Mouse (Mus musculus) embryonic stem cell, embryonic (primary cell): Measurements from ENCODE around the gene Plcd4.

Experiments
- CTCF ChIA-PET, 4 experiments: fragments of 300-600 bp in 2 of 4; fragments of 350-600 bp in 2 of 4; sonication (Branson Sonifier 250); formaldehyde crosslinking; loops; one replicate each; lab custom pipeline; 2022; ENCODE audit warnings: inconsistent platforms in 2 of 4; lab: Charles Lee
- POLR2A ChIA-PET, 4 experiments: fragments of 300-600 bp in 2 of 4; fragments of 350-600 bp in 2 of 4; sonication (Branson Sonifier 250); formaldehyde crosslinking; loops; one replicate each; lab custom pipeline; 2022; ENCODE audit warnings: antibody characterized with exemption in 4 of 4, inconsistent platforms in 1 of 4; lab: Charles Lee

Gene Plcd4

DNA sequence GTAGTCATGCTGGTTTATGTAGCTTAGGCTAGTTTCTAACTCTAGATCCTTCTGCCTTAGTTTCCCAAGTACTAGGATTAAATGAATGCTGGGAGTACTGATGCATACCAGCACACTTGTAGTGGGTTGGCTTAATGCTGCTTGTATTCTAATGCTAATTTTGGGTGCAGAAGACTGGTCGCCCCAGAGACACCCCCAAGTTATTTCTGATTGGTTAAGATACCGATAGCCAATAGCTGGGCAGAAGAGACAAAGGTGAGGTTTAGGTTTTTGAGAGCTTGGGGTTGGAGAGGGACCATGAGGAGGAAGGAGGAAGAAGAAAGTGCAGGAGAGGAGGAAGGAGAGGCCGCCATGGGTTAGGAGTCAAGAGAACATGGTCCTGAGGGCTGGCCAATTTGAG lies 39.9 kb downstream of the Plcd4 start:
- POLR2A ChIA-PET, result interaction anchor here in 3 of 4 experiments (0.5 to 2.4 kb wide), 7 partner anchors 9 to 132 kb away, joined by 3 to 13 read pairs (median 5); partner anchors contain the start of genes Rnf25 (in 2 of the 3) and Stk36 (in 2 of the 3)
- CTCF ChIA-PET, result interaction anchor here in 1 of 4 experiments (0.6 kb wide), 1 partner anchor 11 kb away, joined by 3 read pairs; no protein-coding TSS in a partner anchor

DNA sequence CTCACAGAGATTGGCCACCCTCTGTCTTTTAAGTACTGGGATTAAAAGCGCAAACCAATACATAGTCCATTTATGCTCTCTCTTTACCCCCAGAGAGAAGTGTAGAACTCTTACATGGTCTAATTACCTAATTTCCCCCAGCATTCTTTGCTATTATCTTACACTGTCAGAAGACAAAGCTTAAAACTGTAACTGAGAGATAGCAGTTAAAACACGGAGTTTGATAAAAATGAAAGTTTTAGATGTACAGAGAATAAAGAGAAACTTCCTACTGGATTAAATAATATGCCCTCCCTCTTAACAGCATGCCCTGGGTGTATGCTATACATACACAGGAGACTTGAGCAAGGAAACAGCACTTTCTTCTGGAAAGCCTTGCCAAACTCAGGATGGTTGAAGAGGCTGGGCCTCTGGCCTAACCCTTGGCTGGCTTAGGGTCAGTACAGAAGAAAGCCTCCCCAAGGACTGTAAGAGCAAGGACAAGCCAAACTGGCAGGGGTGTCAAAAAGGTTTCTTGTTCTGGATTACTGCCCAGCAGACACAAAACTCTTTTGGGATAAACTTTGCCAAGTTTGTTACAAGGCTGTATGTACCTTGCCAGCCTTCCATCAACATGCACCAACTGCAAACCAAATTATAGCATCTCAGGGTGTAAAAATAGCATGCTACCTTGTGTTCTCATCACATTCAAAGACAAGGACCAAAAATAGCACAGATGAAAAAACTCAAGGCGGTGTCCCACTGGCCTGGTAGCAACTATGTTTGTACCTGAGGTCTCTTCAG lies 42.1 kb downstream of the Plcd4 start:
- CTCF ChIA-PET, result no interaction called here
- POLR2A ChIA-PET, result interaction anchor here in 2 of 4 experiments (0.6 to 2.1 kb wide), 6 partner anchors 14 to 310 kb away, joined by 3 to 10 read pairs (median 3); partner anchors contain the start of genes Rnf25 (in 1 of the 2) and Stk36 (in 1 of the 2)

DNA sequence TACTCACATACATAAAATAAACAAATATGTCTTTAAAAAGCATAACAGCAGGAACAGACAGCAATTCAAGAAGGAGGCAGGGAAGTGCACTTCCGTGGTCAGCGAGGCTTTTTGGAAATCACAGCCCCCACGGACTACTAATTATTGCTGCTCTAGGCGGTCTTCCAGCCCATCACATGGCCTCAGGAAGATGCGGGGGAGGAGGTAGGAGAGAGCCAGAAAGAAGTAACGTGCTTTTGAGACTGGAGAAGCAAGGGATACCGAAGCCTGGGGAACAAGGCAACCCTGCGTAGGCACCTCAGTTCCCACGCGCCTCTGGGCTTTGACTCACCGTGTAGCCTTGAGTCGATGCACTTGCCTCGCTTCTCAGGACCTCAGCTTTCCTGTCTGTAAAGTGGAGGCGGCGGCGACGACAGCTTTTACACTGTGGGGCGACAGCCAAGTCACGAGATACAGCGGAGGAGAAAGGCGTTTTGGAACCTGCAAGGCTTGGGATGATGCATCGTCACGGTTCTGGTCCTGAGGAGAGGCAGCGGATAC lies 44.6 kb downstream of the Plcd4 start:
- ChIA-PET CTCF (interaction anchor here in 3 of 4 experiments (0.5 to 1.9 kb wide), 6 partner anchors 14 to 382 kb away, joined by 3 to 6 read pairs (median 4); partner anchors contain the start of genes Rnf25 (in 1 of the 3) and Stk36 (in 1 of the 3)), POLR2A (interaction anchor here (0.6 to 5.4 kb wide), 22 partner anchors 9 to 730 kb away, joined by 3 to 55 read pairs (median 6); partner anchors contain the start of genes Rnf25 (in 4 of the 4), Stk36 (in 4 of the 4), Aamp (in 1 of the 4) and Cnot9 (in 1 of the 4))

DNA sequence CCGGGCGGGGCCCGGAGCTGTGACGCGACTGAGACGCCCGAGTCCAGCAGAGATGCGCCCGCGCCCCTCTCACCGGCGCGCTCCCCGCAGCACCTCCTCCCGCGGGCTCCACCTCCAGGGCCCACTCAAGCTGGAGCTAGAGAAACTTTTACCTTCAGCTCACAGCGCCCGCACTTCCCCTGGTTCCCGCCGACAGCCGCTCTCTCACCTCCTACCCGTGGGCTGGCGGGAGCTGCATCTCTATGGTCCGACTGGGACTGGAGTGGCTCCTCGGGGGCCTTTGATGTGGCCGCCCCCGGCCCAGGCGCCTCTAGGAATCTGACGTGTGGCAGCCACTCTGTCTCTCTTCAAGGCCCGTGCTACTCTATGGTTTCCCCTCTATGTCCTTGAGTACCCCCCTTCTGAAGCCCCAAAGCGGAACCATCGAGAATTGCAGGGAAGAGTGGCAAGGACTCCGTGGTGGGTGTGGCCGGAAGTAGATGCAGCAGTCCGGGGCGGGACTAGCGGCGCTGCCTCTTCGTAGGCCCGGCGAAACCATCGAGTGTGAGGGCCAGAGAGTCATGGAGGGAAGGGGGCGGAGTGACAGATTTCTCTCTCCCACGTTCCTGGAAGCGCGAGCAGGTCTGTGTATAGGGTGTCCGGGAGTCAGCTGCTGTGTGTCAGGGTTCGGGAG lies 45.2 kb downstream of the Plcd4 start, which contains the start of the genes Zfp142 and Bcs1l:
Zfp142 (minus strand) TSS at position 474 of the 673 bp plus-strand sequence.
Bcs1l (plus strand) TSS at position 517 of the 673 bp plus-strand sequence.
- CTCF ChIA-PET, result interaction anchor here in 3 of 4 experiments (0.6 to 1.9 kb wide), 6 partner anchors 13 to 383 kb away, joined by 3 to 11 read pairs (median 6); partner anchors contain the start of genes Rnf25 (in 1 of the 3) and Stk36 (in 1 of the 3)

DNA sequence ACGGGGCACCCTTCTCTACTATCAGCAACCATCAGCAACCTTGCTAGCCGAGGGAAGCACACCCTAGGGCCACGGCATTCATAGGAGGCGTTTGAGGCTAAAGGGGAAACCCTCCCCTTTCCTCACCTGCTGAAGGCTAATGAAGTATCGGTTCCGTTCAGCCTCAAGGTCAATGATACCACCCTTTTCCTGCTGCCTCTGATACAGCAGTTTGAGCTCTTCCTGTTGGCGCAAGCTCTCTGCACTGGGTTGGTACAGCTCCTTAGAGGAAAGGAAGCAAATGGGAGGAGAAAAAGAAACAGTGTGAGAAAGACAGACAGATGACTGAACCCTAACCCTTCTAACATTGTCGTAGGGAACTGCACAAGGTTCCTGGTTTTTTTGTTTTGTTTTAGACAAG lies 51.7 kb downstream of the Plcd4 start:
- ChIA-PET CTCF (no interaction called here), POLR2A (no interaction called here)

More for the DNA sequence above, 45.2 kb downstream of the Plcd4 start, which contains the start of the genes Zfp142 and Bcs1l:
- POLR2A ChIA-PET, result interaction anchor here (0.6 to 5.4 kb wide), 25 partner anchors 8 to 1510 kb away, joined by 3 to 55 read pairs (median 5); partner anchors contain the start of genes Rnf25 (in 4 of the 4), Stk36 (in 4 of the 4), Aamp (in 1 of the 4) and Cnot9 (in 1 of the 4)

DNA sequence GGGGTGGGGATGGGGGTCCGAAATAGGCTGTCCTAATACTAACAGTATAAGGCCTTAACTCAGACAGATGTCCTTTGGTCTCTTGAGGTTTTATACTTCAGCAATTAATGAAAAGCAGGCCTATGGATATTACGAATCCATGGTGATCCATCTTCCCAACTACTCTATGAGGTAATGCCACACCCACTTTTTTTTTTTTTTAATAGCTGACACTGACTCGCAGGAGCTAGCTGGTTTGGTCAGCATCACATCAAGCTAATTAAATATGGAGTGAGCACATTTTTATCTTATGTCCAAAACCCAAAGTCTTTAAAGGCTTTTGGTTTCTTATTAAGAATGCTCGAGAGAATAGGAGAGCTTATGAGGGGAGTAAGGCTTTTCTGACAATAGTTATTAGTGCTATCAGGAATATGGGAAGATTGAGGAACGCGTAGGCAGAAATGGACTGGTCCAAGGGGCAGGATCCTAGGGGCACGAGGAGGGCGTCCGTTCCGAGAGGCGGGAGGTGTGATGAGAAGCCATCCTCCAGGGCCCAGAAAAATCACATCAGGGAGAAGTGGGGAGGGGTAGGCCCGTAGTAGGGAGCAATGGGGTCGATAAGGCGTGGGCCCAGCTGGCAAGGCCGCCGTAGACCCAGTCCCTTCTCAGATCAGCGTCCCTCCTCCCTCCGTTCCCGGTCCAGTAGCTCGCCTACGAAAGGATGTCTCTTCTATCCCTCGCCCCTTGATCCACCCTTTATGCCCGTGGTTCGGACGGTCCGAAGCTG lies 58.0 kb downstream of the Plcd4 start:
- CTCF ChIA-PET, result interaction anchor here in 3 of 4 experiments (0.7 to 1.9 kb wide), 8 partner anchors 13 to 717 kb away, joined by 3 to 10 read pairs (median 4); partner anchors contain the start of genes Bcs1l (in 1 of the 3), Cyp27a1 (in 1 of the 3), Dnpep (in 1 of the 3) and Zfp142 (in 1 of the 3)
- POLR2A ChIA-PET, result interaction anchor here (0.6 to 4.4 kb wide), 29 partner anchors 9 to 214 kb away, joined by 3 to 55 read pairs (median 4); partner anchors contain the start of genes Bcs1l (in 4 of the 4), Zfp142 (in 4 of the 4), Ttll4 (in 2 of the 4) and Cnot9 (in 1 of the 4)

DNA sequence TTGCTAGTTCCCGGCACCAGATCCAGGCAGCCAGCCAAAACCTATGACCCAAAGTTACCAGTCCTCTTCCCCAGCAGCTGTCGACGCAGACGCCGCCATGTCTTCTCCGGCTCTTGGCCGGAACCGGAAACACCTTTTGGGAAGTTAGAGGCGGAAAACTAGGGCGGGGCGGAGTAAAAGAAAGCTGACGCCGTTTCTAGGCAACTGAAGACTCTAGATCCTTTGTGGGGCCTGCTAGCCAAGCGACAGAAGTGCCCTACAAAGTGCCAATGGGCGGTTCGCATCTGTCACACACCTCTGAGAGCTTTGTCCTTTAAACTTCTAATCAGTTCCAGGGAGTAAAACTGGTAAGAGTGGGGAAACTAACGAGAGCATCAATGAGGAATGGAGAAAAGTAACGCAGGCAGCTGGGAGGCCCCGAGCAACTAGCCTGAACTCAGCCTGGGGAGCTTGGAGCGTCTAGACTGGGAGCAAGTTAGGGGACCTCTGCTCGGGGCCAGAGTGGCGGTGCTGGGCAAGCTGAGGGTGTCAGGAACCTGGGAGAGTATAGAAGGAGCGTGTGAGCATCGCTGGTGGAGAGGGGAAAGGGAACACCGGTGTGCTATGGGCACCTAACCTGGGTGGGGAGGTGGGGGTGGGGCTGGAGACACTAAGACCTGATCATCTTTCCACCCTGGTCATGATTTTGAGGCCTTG lies 58.7 kb downstream of the Plcd4 start, which contains the start of the genes Rnf25 and Stk36:
Rnf25 (minus strand) TSS at position 131 of the 696 bp plus-strand sequence.
Stk36 (plus strand) TSS at position 179 of the 696 bp plus-strand sequence.
- ChIA-PET POLR2A (interaction anchor here (0.5 to 4.4 kb wide), 31 partner anchors 8 to 215 kb away, joined by 3 to 55 read pairs (median 4); partner anchors contain the start of genes Bcs1l (in 4 of the 4), Zfp142 (in 4 of the 4), Ttll4 (in 2 of the 4) and Cnot9 (in 1 of the 4)), CTCF (interaction anchor here in 3 of 4 experiments (0.7 to 1.9 kb wide), 8 partner anchors 14 to 716 kb away, joined by 3 to 10 read pairs (median 4); partner anchors contain the start of genes Bcs1l (in 1 of the 3), Cyp27a1 (in 1 of the 3), Dnpep (in 1 of the 3) and Zfp142 (in 1 of the 3))
